Mouse (Mus musculus): ENCODE measurements around the gene St6galnac6. TPM values are rescaled to one million over a fixed set of nuclear protein-coding genes. Genes with fewer than 3 reads are reported as not detected.

Gene St6galnac6
- total RNA-seq (2021): 10 to 100 TPM; 59.7 to 66.0 TPM
- long read RNA-seq, experiment 1, transcript St6galnac6-203 (7 exons, 2,394 nt): major isoform, 7 of 24 reads
- long read RNA-seq, experiment 1, partial matches to known transcripts: 6 of 24 reads
- long read RNA-seq, experiment 1, other reads (novel, unspliced or antisense): 6 of 24 reads
- long read RNA-seq, experiment 2, transcript St6galnac6-203 (7 exons, 2,394 nt): major isoform, 9 of 23 reads
- long read RNA-seq, experiment 2, partial matches to known transcripts: 4 of 23 reads
- long read RNA-seq, experiment 2, other reads (novel, unspliced or antisense): 6 of 23 reads

DNA sequence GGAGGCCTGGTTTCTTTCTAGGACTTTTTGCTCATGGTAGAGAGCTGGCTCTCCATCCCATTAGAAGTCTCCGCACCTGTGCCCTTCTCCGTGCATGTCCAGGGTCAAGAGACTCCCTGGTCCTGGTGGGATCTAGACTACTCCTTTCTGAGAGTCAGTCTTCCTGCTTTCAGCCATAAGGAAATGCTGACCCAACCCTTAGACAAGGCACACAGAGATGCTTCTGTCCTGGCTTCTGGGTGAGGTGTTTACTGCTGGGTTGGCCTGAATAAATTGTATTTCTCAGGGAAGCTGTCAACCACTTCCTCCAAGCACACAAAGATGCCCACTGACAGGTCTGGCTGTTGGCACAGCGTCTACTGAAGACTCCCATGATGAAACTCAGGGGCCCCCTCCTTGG is at the start of gene St6galnac6:
TSS of gene St6galnac6 (plus strand) at position 301 of the 400 bp plus-strand sequence.
- no peak for DNase-seq

DNA sequence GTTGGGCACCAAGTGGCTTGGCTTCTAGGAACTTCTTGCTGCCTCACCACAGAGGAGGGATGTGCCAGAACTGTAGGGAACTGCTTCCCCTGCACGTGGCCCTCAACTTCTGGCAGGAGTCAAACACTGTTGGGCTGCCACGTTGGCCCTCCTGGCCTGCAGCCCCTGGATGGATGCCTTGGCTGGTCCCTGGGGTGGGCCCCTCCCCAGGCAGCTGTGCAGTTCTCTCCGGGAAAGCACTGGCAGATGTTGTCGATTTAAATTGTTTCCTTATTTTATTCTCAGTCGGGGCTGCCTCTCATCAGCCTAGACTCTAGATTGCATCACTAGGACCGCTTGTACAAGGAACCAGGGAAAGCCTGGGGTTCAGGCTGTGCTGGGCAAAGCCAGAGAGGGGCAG is 49.7 kb upstream of the St6galnac6 start:
- DNase-seq: peak; percentile 87

DNA sequence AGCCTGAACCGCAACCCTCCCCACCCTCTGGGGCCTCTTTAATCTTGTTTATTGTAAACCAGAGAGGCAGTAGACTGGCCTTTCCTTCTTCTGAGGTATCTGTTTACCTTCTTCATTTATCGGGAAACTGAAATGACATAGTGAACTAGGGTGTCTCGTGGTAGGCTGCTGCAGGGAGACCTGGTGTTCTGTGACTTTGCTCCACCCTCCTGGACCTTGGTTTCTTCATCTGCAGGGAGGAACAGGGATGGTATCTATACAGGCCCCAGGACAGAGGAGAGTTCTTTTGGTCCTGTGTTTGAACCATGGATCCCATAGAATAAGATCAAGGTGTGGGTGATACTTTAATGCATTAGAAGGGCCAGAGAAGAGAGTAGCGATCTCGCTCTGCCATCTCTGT is 48.3 kb upstream of the St6galnac6 start:
- no peak for DNase-seq

DNA sequence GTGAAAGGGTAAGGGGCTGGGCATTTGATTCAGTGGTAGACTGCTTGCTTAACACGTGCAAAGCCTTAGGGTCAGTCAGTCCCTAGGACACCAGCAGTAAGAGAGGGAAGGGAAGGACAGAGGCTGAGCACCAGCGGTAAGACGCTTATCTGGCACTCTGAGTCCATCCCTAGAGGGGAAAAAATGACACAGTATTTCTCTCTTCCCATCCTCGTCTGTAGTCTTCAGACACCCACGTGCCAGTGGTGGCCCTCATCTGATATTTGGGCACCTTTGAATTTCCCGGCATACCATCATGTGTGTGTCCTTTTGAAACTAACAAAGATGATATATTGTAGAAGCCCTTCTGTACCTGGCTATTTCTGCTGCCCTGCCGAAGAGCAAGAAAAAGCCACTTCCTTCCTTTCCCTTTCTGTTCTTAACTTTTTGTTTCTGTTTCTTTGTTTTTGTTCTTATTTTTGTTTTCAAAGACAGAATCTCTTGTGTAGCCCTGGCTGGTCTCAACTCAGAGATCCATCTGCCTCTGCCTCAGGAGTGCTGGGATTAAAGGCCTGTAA is 45.8 kb upstream of the St6galnac6 start:
- DNase-seq: no peak

DNA sequence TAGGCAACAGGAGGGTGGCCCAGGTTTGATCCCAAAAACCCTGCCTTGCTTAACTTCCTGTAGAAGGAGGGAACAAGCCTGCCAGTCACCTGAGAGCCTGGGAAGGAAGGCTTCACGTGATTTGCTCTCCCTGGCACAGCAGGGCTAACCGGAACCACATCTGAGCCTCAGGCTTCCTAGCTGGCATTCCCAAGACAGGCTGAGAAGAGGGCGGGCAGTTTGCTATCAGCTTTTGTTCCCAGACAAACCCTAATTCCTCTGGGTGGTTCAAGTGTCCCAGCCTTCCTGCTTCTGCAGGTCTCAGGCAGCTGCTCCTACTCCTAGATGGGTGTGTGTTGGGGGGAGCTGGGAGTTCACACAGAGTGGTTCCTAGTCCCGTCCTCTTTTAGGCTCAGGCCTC is 44.0 kb upstream of the St6galnac6 start:
- no peak for DNase-seq

DNA sequence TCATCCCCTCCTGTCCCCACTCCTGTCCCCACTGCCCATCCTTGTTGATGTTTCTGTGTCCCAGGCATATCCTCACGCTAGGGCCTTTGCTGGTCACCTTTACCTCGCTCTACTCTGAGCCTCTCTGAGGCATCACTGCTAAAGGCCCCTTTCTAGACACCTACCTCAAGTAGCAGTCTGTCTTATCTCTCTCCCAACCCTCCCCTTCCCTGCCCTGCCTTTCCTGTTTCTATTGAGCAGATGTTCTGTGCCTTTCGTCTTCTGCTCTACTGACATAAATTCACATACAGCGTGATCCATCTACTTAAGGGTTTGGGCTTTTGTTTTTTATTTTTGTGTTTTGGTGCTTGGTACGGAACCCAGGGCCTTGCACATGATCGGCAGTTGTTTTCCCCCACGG is 43.5 kb upstream of the St6galnac6 start:
- DNase-seq: no peak

DNA sequence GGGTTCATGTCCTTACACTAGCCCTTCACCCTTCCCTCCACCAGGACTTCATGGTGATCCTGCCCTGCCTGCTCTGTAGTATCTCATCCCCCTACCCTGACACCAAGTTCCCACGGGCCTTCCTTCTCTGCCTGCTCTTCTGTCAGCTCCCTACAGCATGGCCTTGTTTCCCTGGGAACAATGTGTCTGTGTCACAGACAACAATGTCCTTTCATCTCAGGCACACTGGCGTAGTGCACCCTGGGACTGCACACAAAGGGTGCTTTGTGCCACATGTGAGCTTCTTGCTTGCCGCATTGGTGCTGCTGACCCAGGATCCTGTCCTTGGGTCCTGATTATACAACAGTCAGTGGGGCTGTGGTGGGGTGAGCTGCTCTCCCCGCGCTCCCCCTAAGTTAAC is 39.9 kb upstream of the St6galnac6 start:
- no peak for DNase-seq

DNA sequence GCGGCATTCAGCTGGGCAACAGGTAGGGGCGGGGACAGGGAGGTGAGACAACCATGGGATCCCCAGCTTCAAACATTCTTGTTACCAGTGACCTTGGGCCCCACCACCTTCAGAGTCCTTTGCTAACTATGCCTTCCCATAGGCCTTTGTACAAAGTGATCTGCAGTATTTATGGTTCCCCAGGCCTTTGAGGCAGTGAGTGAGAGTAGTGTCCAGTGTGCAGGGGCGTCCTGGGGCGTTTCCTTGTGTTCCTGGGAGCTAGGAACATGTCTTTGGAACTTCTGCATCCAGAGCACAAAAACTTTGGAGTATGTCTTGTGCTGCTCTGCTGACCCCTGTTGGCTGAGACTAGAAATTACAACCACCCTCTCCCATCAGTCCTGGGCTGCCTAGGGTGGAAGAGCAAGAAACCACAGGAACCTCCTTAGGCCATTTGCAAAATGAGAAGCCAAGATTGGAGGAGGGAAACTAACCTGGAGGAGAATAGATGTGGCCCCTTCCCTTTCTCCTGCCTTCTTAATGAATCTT is 32.9 kb upstream of the St6galnac6 start:
- DNase-seq: peak; percentile 59

DNA sequence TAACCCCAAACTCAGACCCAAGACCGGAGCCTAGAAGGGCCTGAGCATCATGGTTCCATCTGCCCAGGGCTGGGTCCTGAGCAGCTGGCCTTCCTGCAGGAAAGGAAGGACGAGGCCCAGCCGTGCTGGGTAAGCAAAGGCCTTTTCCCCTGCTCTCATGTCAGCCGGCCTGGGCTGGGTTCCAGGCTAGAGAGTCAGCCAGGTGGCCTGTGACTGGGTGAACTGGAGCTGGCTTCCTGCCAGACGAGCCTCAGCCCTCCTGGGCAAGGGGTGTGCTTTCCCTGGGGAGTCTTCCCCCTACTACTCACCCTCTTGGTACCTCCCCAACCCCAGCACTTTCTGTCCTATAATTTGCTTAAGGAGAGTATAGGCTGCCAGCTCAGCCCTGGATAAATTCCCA is 31.4 kb upstream of the St6galnac6 start:
- peak; percentile 51 for DNase-seq

DNA sequence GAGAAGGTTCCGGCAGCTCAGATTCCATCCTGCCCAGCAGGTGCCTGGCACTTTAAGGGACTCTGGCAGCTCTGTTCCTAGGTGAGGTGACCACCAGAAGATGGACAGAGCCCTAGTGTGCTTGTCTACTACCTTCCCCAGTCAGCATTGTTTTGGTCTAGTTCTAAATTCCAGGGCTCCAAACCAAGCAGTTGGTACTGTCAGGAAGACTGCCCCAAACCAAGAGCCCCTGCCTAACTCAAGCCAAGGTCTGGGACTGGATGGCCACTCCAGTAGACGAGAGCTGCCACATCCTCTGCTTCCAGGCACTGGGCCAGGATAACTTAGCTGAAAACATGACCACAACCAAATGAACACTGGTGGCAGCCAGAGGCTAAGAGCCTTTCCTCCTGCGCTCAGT is 30.6 kb upstream of the St6galnac6 start:
- no peak for DNase-seq

DNA sequence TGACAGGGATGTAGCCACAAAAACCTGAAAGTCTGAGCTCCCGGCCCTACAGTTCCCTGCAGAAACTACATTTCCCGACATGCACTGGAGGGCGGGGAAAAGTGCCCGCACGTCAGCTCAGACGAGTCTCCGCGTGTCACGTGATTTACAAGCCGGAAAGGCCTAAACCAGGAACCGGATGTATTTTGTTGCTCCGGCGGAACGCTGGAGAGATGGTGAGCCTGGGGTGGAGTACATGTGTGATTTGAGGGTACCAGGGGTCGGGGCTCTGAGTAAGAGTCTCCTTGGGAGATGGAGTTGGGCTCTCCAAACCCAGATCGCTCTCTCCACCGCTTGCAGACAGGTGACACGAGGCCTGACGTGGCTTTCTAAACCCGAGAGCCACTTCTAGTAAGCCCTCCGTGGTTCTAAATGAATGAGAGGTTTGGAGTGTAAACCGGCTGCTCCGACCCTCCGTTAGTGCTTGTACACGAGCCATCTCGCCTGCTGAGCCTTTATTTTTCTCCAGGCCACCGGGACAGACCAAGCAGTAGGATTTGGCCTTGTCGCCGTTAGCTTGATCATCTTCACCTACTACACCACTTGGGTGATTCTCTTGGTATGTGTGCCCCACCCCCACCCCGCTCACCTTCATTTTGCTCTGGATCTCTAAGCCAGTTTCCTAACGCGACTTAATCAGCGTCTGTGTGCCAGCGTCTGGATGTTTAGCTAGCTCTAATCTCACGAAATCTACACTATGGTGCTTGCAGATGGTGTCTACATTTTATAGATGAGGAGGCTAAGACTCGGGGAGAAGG is 28.6 kb upstream of the St6galnac6 start, which contains the start of gene Dpm2:
TSS of gene Dpm2 (plus strand) at position 161 of the 797 bp plus-strand sequence.
- peak; percentile 86 for DNase-seq

DNA sequence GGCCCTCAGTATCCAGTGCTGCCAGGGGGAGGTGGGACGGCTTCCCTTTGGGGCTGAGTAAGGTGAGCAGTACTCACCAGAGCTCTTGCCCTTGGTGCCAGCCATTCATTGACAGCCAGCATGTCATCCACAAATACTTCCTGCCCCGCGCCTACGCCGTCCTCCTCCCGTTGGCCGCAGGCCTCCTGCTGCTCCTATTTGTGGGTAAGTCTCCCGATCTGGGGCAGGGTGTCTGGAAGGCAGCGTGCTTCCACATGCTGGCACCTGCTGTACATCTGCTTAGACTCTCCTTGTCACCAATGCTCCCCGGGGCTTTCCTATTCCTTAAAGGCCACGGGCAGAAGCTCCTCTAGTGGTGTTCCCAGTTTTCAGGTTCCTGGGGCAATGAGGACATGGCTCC is 27.3 kb upstream of the St6galnac6 start:
- no peak for DNase-seq

DNA sequence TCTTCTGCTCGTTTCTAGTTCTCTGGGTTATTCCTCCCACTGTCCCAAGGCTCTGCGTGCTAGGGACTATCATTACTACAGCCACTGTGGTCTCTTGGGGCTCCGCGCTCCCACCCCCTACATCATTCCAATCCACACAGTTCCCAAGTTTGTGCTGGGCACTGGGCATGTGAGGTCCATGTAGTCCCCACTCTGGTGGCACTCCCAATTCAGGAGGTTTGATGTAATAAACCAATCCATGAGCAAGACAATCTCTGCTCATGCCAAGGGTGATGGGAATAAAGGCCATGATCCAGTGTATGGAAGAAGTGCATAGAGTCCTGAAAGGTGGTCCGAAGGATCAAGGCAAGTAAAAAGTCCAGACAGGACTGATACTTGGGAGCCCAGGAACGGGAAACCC is 25.0 kb upstream of the St6galnac6 start, which contains the start of gene Pip5kl1:
TSS of gene Pip5kl1 (plus strand) at position 301 of the 400 bp plus-strand sequence.
- DNase-seq: no peak

DNA sequence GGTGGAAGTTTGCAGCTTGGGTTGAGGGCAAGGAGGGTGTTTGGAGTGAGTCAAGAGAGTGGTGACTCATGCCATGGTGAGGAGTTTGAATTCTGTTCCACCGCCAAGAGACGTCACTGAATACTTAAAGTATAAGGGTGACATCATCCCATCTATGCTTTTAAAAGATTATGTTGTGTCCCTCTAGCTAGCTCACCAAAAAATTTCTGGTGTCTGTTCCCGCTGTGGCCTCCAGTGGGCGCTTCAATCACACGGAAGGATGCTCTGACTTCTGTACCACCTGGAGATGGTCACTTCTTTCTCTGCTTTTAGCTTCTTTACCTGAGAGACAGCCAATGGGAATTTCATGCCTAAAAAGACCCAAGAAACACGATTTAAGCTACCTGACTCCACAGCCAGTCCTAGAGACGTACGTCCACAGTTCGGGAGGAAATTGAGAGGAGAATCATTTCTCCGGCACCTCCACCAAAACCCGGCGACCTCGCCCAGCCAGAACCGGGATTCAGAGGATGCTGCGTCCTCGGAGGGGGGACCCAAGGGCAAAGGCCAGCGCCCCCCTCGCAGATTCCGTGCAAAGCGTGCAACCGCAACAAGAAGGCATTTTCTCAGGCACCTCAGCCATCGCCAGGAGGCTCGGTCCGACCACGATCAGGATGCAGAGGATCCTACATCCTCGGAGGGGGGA is 24.5 kb upstream of the St6galnac6 start:
- peak; percentile 38 for DNase-seq

DNA sequence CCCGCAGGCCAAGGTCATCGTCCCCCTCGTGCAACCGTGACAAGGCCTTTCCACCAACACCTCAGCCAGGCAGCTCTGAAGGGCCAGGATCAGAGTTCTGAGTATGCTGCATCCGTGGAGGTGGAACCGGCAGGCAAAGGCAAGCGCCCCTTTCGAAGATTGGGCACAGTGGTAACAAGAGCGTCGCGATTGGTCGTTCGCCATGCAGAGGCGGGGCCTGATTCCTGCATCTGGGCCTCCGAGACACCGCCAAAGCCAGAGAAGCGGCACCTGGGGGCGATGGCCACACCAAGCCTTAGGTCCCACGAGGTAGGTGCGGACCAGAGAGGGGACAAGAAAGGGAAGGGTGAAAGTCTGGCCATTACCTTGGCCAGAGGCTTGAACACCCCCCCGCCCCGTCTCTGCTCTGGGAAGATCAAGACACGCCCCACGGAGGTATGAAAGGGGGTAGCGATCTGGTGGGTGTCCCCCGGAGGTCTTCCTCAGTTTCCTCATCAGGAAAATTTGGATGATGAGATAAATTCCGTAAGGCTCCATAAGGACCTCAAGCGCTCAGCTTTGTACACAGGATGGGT is 23.8 kb upstream of the St6galnac6 start, which contains the start of gene 9430097D07Rik:
TSS of gene 9430097D07Rik (minus strand) at position 99 of the 575 bp plus-strand sequence.
- DNase-seq: no peak

DNA sequence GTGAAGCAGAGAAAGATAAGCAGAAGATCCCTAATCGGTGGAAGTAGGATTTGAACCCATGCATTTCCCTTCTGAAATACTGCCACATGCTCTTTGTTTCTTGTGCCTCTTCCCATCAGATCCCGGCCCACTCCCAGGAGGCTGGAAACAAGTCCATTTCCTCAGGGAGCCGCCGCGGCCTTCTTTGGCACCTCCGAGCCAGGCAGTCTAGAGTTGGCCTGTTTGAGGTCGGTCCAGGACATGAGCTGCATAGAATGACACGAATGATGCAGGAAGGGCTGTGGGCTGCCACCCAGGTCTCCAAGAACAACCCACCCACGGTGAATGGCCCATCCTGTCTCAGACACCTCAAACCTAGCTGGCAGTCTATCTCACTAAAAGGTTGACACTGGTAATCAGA is 23.0 kb upstream of the St6galnac6 start:
- no peak for DNase-seq

DNA sequence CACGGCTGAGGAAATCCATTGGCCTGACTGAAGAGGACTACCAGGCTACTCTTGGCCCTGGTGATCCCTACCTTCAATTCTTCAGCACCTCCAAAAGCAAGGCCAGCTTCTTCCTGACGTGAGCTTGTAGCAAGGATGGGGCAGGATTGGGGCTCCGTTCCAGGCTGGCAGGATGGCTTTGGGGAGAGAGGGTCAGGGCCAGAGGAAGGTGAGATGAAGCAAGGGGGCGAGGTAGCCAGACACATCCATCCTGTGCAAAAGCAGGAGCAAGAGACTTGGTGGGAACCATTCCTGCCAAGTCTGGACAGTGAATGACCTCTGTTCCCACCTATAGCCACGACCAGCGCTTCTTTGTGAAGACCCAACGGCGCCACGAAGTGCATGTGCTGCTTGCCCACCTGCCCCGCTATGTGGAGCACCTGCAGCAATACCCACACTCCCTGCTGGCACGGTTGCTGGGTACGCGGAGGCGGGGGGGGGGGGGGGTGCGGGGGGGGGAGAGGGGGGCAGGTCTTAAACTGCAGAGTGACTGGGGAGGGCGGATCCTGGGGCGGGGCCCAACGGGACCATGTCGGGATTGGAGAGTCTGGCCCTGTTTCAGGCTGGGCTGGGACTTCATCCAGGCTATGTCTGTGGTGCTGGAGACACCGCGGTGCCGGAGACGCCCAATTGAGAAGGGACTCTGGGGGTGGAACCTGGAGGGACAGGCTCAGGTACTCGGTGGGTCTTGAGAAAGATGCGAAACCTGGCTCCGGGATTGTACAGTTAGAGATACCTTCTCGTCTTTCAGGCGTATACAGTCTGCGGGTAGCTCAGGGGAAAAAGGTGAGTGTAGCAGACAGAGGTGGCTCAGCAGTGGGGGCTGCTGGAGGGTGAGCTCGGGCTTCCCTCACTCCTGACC is 21.1 kb upstream of the St6galnac6 start:
- peak; percentile 48 for DNase-seq

DNA sequence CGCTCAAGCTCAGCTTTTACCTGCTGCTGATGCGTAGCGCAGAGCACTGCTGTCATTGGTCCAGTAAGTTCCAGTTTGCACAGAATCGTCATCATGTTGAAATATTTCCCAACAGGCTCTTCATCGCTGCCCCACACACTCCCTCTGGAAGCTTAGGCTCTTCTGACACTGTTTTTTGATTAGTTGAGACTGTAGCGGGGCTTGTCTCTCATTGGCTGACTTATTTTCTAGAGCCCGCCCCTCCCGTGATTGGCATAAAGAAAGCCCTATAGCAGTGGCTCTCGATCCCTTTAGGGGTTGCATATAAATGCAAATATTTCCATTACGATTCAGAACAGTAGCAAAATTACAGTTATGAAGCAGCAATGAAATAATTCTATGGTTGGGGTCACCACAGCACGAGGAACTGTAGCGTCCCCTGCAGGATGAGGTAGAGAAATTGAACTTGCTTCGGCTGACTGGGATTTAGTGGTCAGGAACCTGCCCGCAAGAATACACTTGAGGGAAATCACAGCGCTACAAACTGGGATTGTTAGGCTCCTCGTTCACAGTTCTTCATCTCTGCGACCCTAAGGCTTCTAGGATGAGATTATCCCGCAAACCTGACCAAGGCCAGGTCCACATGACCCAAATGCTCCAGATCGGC is 17.9 kb upstream of the St6galnac6 start:
- no peak for DNase-seq

DNA sequence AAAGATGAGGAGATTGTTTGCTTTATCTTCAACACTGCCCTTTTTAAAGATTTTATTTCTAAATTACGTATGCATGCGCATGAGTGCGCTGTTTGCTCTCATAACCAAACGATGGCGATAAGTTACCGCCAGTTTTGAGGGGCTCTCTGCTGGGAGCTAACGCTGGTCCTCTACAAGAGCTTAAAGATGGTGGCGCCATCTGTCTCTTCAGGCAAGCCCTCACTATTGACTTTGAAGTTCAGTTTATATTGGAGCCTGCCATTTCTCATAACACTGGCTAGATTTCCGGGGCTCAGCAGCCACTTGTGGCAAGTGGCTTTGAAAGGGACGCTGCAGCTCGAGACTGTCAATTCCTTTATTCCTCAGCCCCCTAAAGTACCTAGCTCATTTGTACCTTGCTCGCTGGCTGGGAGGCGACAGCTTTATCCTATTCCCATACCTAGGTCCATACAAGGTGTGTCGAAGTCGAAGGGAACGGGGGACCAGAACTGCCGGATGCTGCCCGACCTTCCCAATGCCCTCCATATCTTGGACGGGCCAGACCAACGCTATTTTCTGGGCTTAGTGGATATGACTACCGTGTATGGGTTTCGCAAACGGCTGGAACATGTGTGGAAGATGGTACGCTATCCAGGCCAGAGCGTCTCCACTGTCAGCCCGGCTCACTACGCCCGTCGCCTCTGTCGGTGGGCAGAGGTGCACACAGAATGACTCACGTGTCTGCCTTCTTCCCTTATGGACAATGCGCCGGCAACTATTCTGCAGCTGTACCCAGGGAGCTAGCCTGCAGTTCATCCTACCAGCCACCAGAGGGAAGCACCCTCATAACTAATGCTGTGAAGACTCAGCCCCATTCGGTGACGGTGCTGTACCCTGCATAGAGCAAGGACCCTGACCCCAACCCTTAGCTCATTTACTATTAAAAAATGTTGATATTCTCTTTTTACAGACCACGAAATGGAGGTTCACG is 16.4 kb upstream of the St6galnac6 start:
- peak; percentile 67 for DNase-seq
